Mouse (Mus musculus) hindbrain, postnatal 0 days (tissue): ENCODE data around the gene Cop1. TPM values are rescaled to one million over a fixed set of nuclear protein-coding genes. Genes with fewer than 3 reads are reported as not detected.
"Not testable (repeated sequence)": the region's sequence is repeated elsewhere in the genome, so short reads cannot be mapped to it uniquely, and the experiment has no call there.

ENCODE experiments used
- ATAC-seq: fragments of 200-750 bp; cut with Nextera tagmentation; 2 replicates; pipeline ENCODE4 v1.8.0; 2017; ENCODE audit warnings: mild to moderate bottlenecking, moderate TSS enrichment, moderate library complexity
- DNase-seq: peaks from one replicate; pipeline ENCODE4 v3.0.0-alpha.2; 2015; ENCODE audit warnings: low spot score
- H3K27ac ChIP-seq: fragments of 300-500 bp; sonication (generic); 2 replicates; pipeline ENCODE4 v1.5.1; 2014; ENCODE audit warnings: mild to moderate bottlenecking
- H3K27me3 ChIP-seq: fragments of 300-500 bp; sonication (generic); 2 replicates; pipeline ENCODE4 v1.6.1; 2014; ENCODE audit warnings: low read length, mixed read lengths; ENCODE audit not compliant: insufficient read depth
- H3K36me3 ChIP-seq: fragments of 300-500 bp; sonication (generic); 2 replicates; pipeline ENCODE4 v1.6.1; 2014; ENCODE audit warnings: low read length, mixed read lengths; ENCODE audit not compliant: insufficient read depth
- H3K4me1 ChIP-seq: fragments of 300-500 bp; sonication (generic); 2 replicates; pipeline ENCODE4 v1.6.1; 2014; ENCODE audit warnings: antibody characterized with exemption, low read length, mixed read lengths; ENCODE audit not compliant: insufficient read depth
- H3K4me2 ChIP-seq: fragments of 300-500 bp; sonication (generic); 2 replicates; pipeline ENCODE4 v1.6.1; 2014; ENCODE audit warnings: low read depth, mild to moderate bottlenecking, low read length, moderate library complexity, mixed read lengths
- H3K4me3 ChIP-seq: fragments of 300-500 bp; sonication (generic); 2 replicates; pipeline ENCODE4 v1.5.1; 2014; ENCODE audit warnings: low read length
- H3K9ac ChIP-seq: fragments of 300-500 bp; sonication (generic); replicated peaks from 2 replicates; pipeline ENCODE4 v1.6.1; 2014; ENCODE audit warnings: mild to moderate bottlenecking, low read length, moderate library complexity, mixed read lengths
- H3K9me3 ChIP-seq: fragments of 300-500 bp; sonication (generic); 2 replicates; pipeline ENCODE4 v1.6.1; 2016; ENCODE audit warnings: low read length, mixed read lengths
- CTCF ChIP-seq: IDR thresholded peaks from 2 replicates; pipeline ENCODE4 v1.5.1; 2016; ENCODE audit warnings: antibody characterized with exemption, control low read depth, low read depth
- WGBS: fragments of 180-500 bp; shearing (Covaris S2); extraction: QIAGEN DNeasy Blood & Tissue Kit; methylation state at CpG from one replicate; pipeline ENCODE4 v1.1.7; 2014; 5-methylcytosine and 5-hydroxymethylcytosine counted together
- polyA plus RNA-seq: library from polyadenylated mRNA; unstranded; fragments of >200 nt; fragmentation: Nextera tagmentation; extraction: Ambion mirVana; gene quantifications from 2 replicates; pipeline ENCODE4 v1.2.1, GENCODE M21; 2015
- total RNA-seq: library from RNA; depleted of rRNA; stranded (reverse); fragments of >200 nt; gene quantifications from 2 replicates; pipeline ENCODE4 v1.2.3, GENCODE M21; 2014

The Cop1 gene
- total and polyA plus RNA-seq, 2 experiments from 2014 or later, result 71.0 to 101 TPM

DNA sequence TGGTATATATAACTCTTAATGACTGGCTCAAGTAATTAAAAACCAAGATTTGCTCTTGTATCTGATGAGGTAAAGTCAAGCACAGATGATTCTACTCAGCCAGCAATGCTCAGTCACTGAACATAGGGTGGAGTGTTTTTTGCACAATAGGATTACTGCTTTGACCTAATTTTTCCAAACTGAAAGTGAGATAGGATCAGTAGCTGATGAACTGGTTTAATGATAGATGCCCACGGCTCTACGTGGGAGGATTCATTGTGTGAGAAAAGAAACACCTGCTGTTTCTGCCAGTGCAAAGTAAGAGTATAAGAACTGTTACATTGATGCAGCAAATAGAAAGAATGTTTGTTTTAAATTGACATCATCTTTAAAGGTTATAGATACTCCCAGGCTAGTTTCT is 10.1 kb upstream of the Cop1 start:
- ATAC-seq, result no peak
- TF ChIP-seq CTCF, result no peak
- no peak overlapping the region for H3K4me2 ChIP-seq
- 78% methylated on average over 2 of the region's 2 CpGs for WGBS
- H3K27me3 ChIP-seq, result no peaks in the 10 kb centered on the region
- DNase-seq, result no peak
- no peak overlapping the region for H3K27ac ChIP-seq
- no peak overlapping the region for H3K4me3 ChIP-seq
- H3K36me3 ChIP-seq, result no peaks in the 10 kb centered on the region
- H3K9me3 ChIP-seq, result no peaks in the 10 kb centered on the region
- H3K9ac ChIP-seq, result no peak overlapping the region
- no peaks in the 10 kb centered on the region for H3K4me1 ChIP-seq

DNA sequence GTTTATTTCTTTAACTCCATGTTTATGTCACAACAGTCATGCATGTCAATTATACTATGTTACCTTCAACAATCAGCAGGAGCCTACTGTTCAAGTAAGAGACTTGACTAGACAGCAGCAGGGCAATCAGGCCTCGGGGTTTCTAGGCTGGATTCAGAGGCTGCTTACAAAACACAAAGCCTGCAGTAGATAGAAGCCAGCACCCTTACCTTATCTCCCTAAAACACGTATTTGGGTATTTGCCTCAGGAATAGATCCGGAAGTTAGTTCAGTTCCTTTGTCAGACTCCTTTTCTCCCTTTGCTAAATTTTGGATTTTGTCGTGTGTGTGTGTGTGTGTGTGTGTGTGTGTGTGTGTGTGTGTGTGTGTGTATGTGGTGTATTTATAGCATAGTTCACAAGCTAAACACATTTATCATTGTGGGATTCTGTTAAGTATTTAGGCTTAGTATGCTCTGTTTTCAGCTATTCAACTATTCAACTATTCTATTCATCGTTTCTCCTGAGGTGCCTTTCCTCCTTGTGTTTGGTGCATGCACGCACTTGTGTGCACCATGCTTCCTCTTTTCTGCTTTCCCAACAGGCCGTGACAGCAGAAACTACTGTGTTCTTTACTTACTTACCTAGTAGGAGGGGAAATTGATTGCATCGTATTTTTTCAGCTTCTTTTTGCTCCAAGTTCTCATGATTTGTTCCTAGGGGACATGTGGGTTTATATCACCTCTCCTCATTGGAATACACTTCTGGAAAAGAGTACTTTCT is 6.9 kb upstream of the Cop1 start:
- no peaks in the 10 kb centered on the region for H3K27me3 ChIP-seq
- no peak for DNase-seq
- no peak for TF ChIP-seq CTCF
- no peaks in the 10 kb centered on the region for H3K9me3 ChIP-seq
- H3K36me3 ChIP-seq, result no peaks in the 10 kb centered on the region
- 81% methylated on average over 8 of the region's 8 CpGs for WGBS
- no peak overlapping the region for H3K4me2 ChIP-seq
- H3K9ac ChIP-seq, result no peak overlapping the region
- no peaks in the 10 kb centered on the region for H3K4me1 ChIP-seq
- no peak overlapping the region for H3K4me3 ChIP-seq
- H3K27ac ChIP-seq, result no peak overlapping the region
- no peak for ATAC-seq

DNA sequence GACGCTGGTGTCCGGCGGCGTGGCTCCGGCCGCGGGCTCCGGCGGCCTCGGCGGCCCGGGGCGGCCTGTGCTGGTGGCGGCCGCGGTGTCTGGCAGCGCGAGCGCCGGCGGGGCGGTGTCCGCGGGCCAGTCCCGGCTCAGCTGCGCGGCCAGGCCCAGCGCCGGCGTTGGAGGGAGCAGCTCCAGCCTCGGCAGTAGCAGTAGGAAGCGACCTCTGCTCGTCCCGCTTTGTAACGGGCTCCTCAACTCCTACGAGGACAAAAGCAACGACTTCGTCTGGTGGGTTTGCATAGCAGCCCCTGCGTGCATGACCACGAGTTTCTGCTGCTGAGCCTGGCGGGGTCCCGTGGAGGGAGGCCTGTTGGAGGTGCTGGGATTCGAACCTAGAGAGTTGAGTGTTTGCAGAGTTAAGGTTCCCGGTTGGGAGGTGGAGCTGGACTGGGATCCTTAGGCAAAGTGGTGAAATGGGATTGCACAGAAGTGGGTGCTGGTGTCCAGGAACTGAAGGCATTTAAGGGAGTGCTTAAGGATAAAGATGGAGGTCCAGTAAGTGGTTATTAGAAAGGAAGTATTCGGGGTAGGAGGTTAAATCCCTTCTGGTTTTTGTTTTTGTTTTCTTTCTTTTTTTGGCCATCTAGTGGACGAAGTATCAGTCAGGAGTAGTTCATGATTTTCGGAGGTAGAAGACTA is 597 bp downstream of the Cop1 start:
- ATAC-seq, result peak; percentile 66
- H3K9ac ChIP-seq, result peak overlapping the region; percentile 65
- H3K36me3 ChIP-seq, H3K27me3 ChIP-seq, H3K9me3 ChIP-seq: not testable (repeated sequence)
- peak overlapping the region; percentile 65 for H3K4me3 ChIP-seq
- H3K4me1 ChIP-seq, result peaks cover 16% of the 10 kb centered on the region
- peak overlapping the region; percentile 96; the same call in 1 of the 2 replicates for H3K27ac ChIP-seq
- 0% methylated on average over 15 of the region's 47 CpGs for WGBS
- peak; percentile 32 for TF ChIP-seq CTCF
- H3K4me2 ChIP-seq, result peak overlapping the region; percentile 79
- DNase-seq, result peak; percentile 30

DNA sequence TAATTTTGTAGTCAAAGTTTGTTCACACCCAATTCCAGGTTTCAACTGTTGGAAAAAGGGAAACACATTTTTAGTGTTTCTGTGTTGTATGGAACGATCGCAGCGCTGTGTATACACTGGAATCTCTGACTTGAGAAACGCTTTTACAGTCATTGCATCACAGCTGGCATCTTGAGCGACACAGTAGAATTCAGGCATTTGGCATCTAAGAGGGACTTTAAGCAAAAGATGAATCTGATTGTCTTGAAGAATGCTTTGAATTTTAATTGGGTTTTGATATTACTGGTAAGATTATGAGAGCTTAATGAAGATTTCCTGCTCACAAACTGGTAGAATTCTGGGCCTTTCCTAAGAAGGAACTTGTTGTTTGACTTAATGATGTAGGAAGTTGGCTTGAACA is 1.3 kb downstream of the Cop1 start:
- WGBS, result 26% methylated on average over 5 of the region's 5 CpGs
- H3K9me3 ChIP-seq, result no peaks in the 10 kb centered on the region
- H3K27ac ChIP-seq, result no peak overlapping the region
- no peaks in the 10 kb centered on the region for H3K27me3 ChIP-seq
- peak overlapping the region; percentile 79 for H3K4me2 ChIP-seq
- no peaks in the 10 kb centered on the region for H3K36me3 ChIP-seq
- peak overlapping the region; percentile 65 for H3K4me3 ChIP-seq
- no peak for TF ChIP-seq CTCF
- ATAC-seq, result no peak
- peak overlapping the region; percentile 65 for H3K9ac ChIP-seq
- no peak for DNase-seq
- peaks cover 16% of the 10 kb centered on the region for H3K4me1 ChIP-seq

DNA sequence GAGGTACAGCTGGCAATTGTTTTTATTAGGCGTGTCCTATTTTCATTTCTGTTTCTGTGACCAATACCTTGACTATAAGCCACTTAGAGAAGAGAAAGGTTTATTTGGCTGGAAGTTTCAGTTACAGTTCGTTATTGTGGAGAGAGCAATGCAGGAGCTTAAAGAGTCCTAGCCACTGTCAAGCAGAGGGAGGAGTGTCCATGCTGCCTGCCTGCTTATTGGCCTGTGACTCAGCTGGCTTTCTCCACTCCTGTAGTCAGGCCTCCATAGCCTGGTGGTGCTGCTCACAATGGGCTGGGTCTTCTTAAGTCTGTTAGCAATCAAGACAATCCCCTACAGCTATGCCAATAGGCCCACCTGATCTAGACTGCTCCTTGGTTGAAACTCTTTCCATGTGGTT is 2.4 kb downstream of the Cop1 start:
- TF ChIP-seq CTCF, result no peak
- H3K4me3 ChIP-seq, result no peak overlapping the region
- no peak overlapping the region for H3K27ac ChIP-seq
- no peak for DNase-seq
- H3K4me1 ChIP-seq, result peaks cover 16% of the 10 kb centered on the region
- no peaks in the 10 kb centered on the region for H3K27me3 ChIP-seq
- H3K9ac ChIP-seq, result no peak overlapping the region
- H3K36me3 ChIP-seq, result no peaks in the 10 kb centered on the region
- H3K9me3 ChIP-seq, result no peaks in the 10 kb centered on the region
- H3K4me2 ChIP-seq, result 0 out of 2 replicates have a peak overlapping the region, but pooled peaks have one; percentile 79
- ATAC-seq, result no peak
- WGBS, result 77% methylated on average over 2 of the region's 2 CpGs

DNA sequence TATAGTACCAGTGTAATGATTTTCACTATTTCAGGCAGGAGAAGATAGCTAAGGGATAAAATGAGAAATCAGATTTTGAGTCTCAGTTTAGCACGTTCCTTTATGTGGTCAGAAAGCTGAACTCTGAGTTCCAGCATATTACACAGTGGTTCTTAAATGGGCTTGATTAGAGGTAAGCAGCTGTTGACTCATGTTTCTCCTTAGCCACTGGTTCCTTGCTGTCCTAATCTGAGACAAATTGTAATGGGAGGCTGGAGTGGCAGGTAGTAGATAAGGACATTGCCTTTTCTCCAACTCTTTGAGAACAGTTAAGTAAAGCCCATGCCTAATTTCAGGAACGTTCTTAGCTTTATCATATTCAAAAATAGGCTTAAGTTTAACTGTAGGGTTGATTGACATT is 3.6 kb downstream of the Cop1 start:
- Histone ChIP-seq H3K9ac (no peak overlapping the region), H3K4me3 (no peak overlapping the region), H3K4me1 (peaks cover 16% of the 10 kb centered on the region), H3K9me3 (no peaks in the 10 kb centered on the region), H3K27ac (no peak overlapping the region), H3K36me3 (no peaks in the 10 kb centered on the region), H3K27me3 (no peaks in the 10 kb centered on the region), H3K4me2 (no peak overlapping the region)
- TF ChIP-seq CTCF, result no peak
- ATAC-seq, result no peak
- 86% methylated on average over 2 of the region's 2 CpGs for WGBS
- DNase-seq, result no peak

DNA sequence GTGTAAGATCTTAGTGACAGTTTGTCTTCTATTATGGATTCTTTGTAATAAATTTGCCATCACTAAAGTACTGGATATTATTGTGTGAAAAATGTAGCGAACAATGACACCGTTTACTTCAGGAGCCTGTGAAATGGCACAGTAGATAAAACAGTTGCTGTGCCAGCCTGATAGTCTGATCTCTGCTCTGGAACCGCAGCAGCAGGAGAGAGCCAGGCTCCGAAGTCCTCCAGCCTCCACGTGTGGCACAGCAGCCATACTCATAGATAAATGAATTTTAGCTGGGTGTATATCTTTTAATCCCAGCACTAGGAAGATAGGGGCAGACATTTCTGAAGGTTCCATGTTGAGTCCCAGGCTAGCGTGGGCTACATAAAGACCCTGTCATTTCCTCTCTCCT is 6.0 kb downstream of the Cop1 start:
- no peak for TF ChIP-seq CTCF

More for the DNA sequence above, 6.0 kb downstream of the Cop1 start:
- no peaks in the 10 kb centered on the region for H3K27me3 ChIP-seq
- H3K4me2 ChIP-seq, result no peak overlapping the region
- DNase-seq (no peak), ATAC-seq (no peak)
- no peak overlapping the region for H3K9ac ChIP-seq
- no peak overlapping the region for H3K4me3 ChIP-seq
- H3K4me1 ChIP-seq, result peaks cover 16% of the 10 kb centered on the region
- 72% methylated on average over 6 of the region's 6 CpGs for WGBS
- H3K9me3 ChIP-seq, result no peaks in the 10 kb centered on the region
- H3K27ac ChIP-seq, result no peak overlapping the region
- H3K36me3 ChIP-seq, result no peaks in the 10 kb centered on the region
